Mouse (Mus musculus): ENCODE data around the gene Tuft1.
"Not testable (repeated sequence)": the region's sequence is repeated elsewhere in the genome, so short reads cannot be mapped to it uniquely, and the experiment has no call there.

DNA sequence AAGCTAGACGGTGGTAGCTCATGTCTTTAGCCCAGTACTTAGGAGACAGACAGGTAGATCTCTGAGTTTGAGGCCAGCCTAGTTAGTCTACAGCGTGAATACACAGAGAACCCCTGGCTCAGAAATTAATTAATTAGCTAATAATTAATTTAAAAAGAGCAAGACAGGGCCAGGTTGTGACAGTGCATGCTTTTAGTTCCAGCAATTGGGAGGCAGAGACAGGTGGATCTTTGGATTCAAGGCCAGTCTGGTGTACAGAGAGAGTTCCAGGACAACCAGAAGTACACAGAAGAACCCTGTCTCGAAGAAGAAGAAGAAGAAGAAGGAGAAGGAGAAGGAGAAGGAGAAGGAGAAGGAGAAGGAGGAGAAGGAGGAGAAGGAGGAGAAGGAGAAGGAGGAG, 30.0 kb upstream of the Tuft1 start:
- TF ChIP-seq POLR2A (IDR thresholded peaks at IDR 0.05; ENCODE audit: control insufficient read depth, low read depth, low read length); CTCF (IDR thresholded peaks at IDR 0.05; ENCODE audit: control insufficient read depth, insufficient read depth, insufficient replicate concordance, low read depth, low read length): not testable (repeated sequence)

Data from testis, adult 2 months (tissue).